ENCODE assay signal across 15 mouse cellular contexts in the genomic region with DNA sequence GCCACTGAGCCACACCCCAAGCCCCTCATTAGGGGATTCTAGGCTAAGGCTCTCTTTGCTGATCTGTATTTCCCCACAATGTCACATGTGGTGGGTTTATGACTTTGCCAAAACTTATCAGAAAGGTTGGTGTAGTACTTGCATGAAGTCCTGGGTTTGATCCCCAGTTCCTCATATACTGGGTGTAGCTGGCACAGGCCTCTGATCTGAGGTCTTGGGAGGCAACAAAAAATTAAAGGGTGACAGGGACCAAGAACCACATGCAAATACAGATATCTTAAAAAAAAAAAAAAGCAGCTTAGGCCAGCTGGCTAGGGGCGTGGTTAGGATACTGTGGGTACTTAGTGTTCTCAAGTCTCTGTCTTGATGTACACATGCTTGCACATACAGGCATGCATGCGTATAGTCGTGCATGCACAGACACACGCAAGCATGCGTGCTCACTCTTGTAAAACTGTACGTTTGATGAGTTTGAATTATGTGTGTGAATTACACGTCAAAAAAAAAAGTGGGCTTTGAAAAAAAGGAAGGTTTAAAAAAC. TPM values are rescaled to one million over a fixed set of nuclear protein-coding genes. Genes with fewer than 3 reads are reported as not detected.
A peak's percentile ranks its signal among the peaks of the same experiment; 100 is the strongest.
DNase-seq lines count a peak whose midpoint lies in the region; ATAC-seq and TF ChIP-seq lines count a peak whose summit lies in the region.
"Had no signal": no experiment of that assay in that cellular context is flagged by ENCODE, and none has a peak within 500 bp of the region (broad histone marks: within the 10 kb centered on the region; RNA-seq: fewer than 3 reads in every experiment).

No protein-coding gene starts in this region.

- peaks cover 25 to 41% of the 10 kb centered on the region in 2 experiments for H3K4me1 ChIP-seq in MEL (ENCODE audit: control insufficient read depth in 1 of 2, insufficient read depth in 2 of 2, low read length in 2 of 2)
- peaks cover 30 to 36% of the 10 kb centered on the region in 2 experiments for H3K4me1 ChIP-seq in liver, embryonic 14.5 days (replicated peaks; ENCODE audit: control insufficient read depth in 2 of 2, insufficient read depth in 2 of 2, low read length in 1 of 2)
- no peaks in the 10 kb centered on the region for H3K4me1 ChIP-seq in small intestine, adult 2 months (ENCODE audit: control insufficient read depth, insufficient read depth, insufficient read length, low read length)
- no peaks in the 10 kb centered on the region for H3K4me1 ChIP-seq in forebrain, embryonic 16.5 days (replicated peaks; ENCODE audit: control insufficient read depth, insufficient read depth, low read length)
- H3K4me1 ChIP-seq: intestine, embryonic 15.5 days had no signal

- H3K9ac ChIP-seq in MEL (ENCODE audit: control insufficient read depth, low read depth, low read length, poor library complexity, severe bottlenecking), result no peak overlapping the region
- H3K9ac ChIP-seq in liver, embryonic 14.5 days (replicated peaks), result no peak overlapping the region
- H3K9ac ChIP-seq in forebrain, embryonic 16.5 days (replicated peaks; ENCODE audit: low read depth, low read length), result no peak overlapping the region
- H3K9ac ChIP-seq: intestine, embryonic 15.5 days had no signal

- no peak overlapping the region for H3K4me2 ChIP-seq in liver, embryonic 14.5 days (ENCODE audit: low read depth)
- H3K4me2 ChIP-seq in forebrain, embryonic 16.5 days (ENCODE audit: low read length), result no peak overlapping the region
- H3K4me2 ChIP-seq: intestine, embryonic 15.5 days had no signal

- TF ChIP-seq POLR2A in MEL (IDR thresholded peaks at IDR 0.05; ENCODE audit: control insufficient read depth in 1 of 2, insufficient read depth in 1 of 2, low read depth in 1 of 2, low read length in 2 of 2, poor library complexity in 1 of 2), result no peak
- TF ChIP-seq POLR2A in small intestine, adult 2 months (IDR thresholded peaks at IDR 0.05; ENCODE audit: low read depth, low read length), result no peak

- peak; percentile 22 for ATAC-seq in liver, embryonic 14.5 days (ENCODE audit: insufficient read depth)
- ATAC-seq in forebrain, embryonic 16.5 days, result no peak
- ATAC-seq: intestine, embryonic 15.5 days had no signal

- 71% methylated on average over 7 of the region's 7 CpGs for WGBS in liver, embryonic 14.5 days (ENCODE audit: insufficient replicate concordance)
- WGBS in small intestine, adult 2 months, result 79% methylated on average over 7 of the region's 7 CpGs
- WGBS in forebrain, embryonic 16.5 days, result 83% methylated on average over 7 of the region's 7 CpGs

- H3K4me3 ChIP-seq in MEL (ENCODE audit: control insufficient read depth in 1 of 2, insufficient read depth in 1 of 2, low read depth in 2 of 2, low read length in 2 of 2), result no peak overlapping the region
- no peak overlapping the region for H3K4me3 ChIP-seq in liver, embryonic 14.5 days (ENCODE audit: insufficient read depth in 1 of 2, low read depth in 2 of 2, low read length in 2 of 2)
- H3K4me3 ChIP-seq in small intestine, adult 2 months (ENCODE audit: low read depth, low read length), result no peak overlapping the region
- no peak overlapping the region for H3K4me3 ChIP-seq in forebrain, embryonic 16.5 days (replicated peaks; ENCODE audit: low read length)
- H3K4me3 ChIP-seq: heart, adult 2 months; intestine, embryonic 15.5 days; left cerebral cortex, adult 2 months had no signal

- TF ChIP-seq EP300 in MEL (IDR thresholded peaks at IDR 0.05; ENCODE audit: low read depth in 1 of 2, low read length in 2 of 2), result peak; percentile 46 to 67
- TF ChIP-seq EP300 in liver, embryonic 14.5 days (IDR thresholded peaks at IDR 0.05; ENCODE audit: low read depth), result peak; percentile 46; the same call in 1 of the 2 replicates

- peak overlapping the region; percentile 41; the same call in 1 of the 2 replicates for H3K27ac ChIP-seq in MEL (ENCODE audit: control insufficient read depth, low read depth, low read length)
- peak overlapping the region; percentile 80 for H3K27ac ChIP-seq in liver, embryonic 14.5 days
- peak overlapping the region; percentile 51 for H3K27ac ChIP-seq in small intestine, adult 2 months (ENCODE audit: insufficient read depth, low read depth, low read length)
- H3K27ac ChIP-seq in forebrain, embryonic 16.5 days (ENCODE audit: low read length), result no peak overlapping the region
- H3K27ac ChIP-seq: heart, adult 2 months; intestine, embryonic 15.5 days; left cerebral cortex, adult 2 months had no signal

- DNase-seq in B cell, adult 2 months, result peak; percentile 73 to 77
- peak; percentile 90 for DNase-seq in MEL (ENCODE audit: low read depth, low spot score)
- no peak for DNase-seq in liver, embryonic 14.5 days (ENCODE audit: low read depth in 3 of 3, low spot score in 3 of 3)
- no peak for DNase-seq in retina, embryonic 14.5 days (ENCODE audit: low spot score)
- DNase-seq in urinary bladder, adult 18-20 months (ENCODE audit: low spot score in 2 of 2), result no peak
- no peak for DNase-seq in gastrocnemius, postnatal 4 days (ENCODE audit: low spot score in 2 of 2)
- DNase-seq: adrenal gland, postnatal 36 days; cerebellum, adult 11 months; heart, postnatal 14 days; kidney, postnatal 10 days had no signal

- no peaks in the 10 kb centered on the region for H3K9me3 ChIP-seq in MEL (replicated peaks; ENCODE audit: insufficient read depth, low read length)
- H3K9me3 ChIP-seq in liver, embryonic 14.5 days (ENCODE audit: control insufficient read depth, low read length), result no peaks in the 10 kb centered on the region
- no peaks in the 10 kb centered on the region for H3K9me3 ChIP-seq in forebrain, embryonic 16.5 days (ENCODE audit: control insufficient read depth, low read length)
- H3K9me3 ChIP-seq: intestine, embryonic 15.5 days had no signal

- 0 out of 6 replicates have a peak, but pooled peaks of 1 of the 3 experiments have one; percentile 3 for TF ChIP-seq CTCF in MEL (IDR thresholded peaks at IDR 0.05 in 2 of 3, conservative IDR thresholded peaks at IDR 0.05 in 1 of 3; ENCODE audit: control insufficient read depth in 1 of 3, insufficient read depth in 1 of 3, low read depth in 2 of 3, low read length in 3 of 3, poor library complexity in 1 of 3, severe bottlenecking in 1 of 3)
- no peak for TF ChIP-seq CTCF in liver, embryonic 14.5 days (IDR thresholded peaks at IDR 0.05; ENCODE audit: low read depth)
- TF ChIP-seq CTCF in small intestine, adult 2 months (IDR thresholded peaks at IDR 0.05; ENCODE audit: extremely low read depth, insufficient read length, insufficient replicate concordance, low read depth, low read length), result no peak

- H3K36me3 ChIP-seq in MEL (ENCODE audit: control insufficient read depth in 1 of 2, insufficient read depth in 2 of 2, low read length in 2 of 2), result peaks cover 0 to 25% of the 10 kb centered on the region in 2 experiments; a peak in 2 of 4 replicates
- H3K36me3 ChIP-seq in liver, embryonic 14.5 days (replicated peaks; ENCODE audit: control insufficient read depth, insufficient read depth, low read depth), result peaks cover 31% of the 10 kb centered on the region
- peaks cover 10% of the 10 kb centered on the region for H3K36me3 ChIP-seq in small intestine, adult 2 months (ENCODE audit: control insufficient read depth, insufficient read depth, low read length)
- no peaks in the 10 kb centered on the region for H3K36me3 ChIP-seq in forebrain, embryonic 16.5 days (ENCODE audit: control insufficient read depth, insufficient read depth)
- H3K36me3 ChIP-seq: intestine, embryonic 15.5 days had no signal

- H3K79me2 ChIP-seq in MEL (ENCODE audit: control insufficient read depth, insufficient read depth, low read length, poor library complexity), result no peaks in the 10 kb centered on the region

- TF ChIP-seq RAD21 in MEL (IDR thresholded peaks at IDR 0.05; ENCODE audit: low read depth, low read length), result no peak

- H3K27me3 ChIP-seq in MEL (ENCODE audit: control insufficient read depth in 1 of 2, insufficient read depth in 2 of 2, low read length in 2 of 2), result no peaks in the 10 kb centered on the region
- H3K27me3 ChIP-seq in liver, embryonic 14.5 days (ENCODE audit: control insufficient read depth, insufficient read depth, low read length), result no peaks in the 10 kb centered on the region
- H3K27me3 ChIP-seq in small intestine, adult 2 months (ENCODE audit: control insufficient read depth, insufficient read depth, low read length), result no peaks in the 10 kb centered on the region
- H3K27me3 ChIP-seq in forebrain, embryonic 16.5 days (replicated peaks; ENCODE audit: control insufficient read depth, insufficient read depth, low read length), result 0 out of 2 replicates have a peak, but pooled peaks cover 2% of the 10 kb centered on the region
- H3K27me3 ChIP-seq: intestine, embryonic 15.5 days had no signal

RNA-seq across cellular contexts. Expression of a gene that starts 6.2 kb away (rescaled TPM):
- 390 and 421 TPM in 2 replicates for total RNA-seq in MEL (2012; rRNA removed)
- 100 to 1,000 TPM in 1 of 2 experiments, not detected in 1; 505 TPM for polyA plus RNA-seq in MEL (2012; ENCODE audit: insufficient read depth in 1 of 2, insufficient read length in 2 of 2, low read depth in 1 of 2, low replicate concordance in 2 of 2, missing spikeins in 1 of 2)
- 59.5 and 72.5 TPM in 2 replicates for polyA plus RNA-seq in liver, embryonic 14.5 days (2012; rRNA removed)
- polyA plus RNA-seq in liver, embryonic 14.5 days (2014; fragmentation: Nextera tagmentation; extraction: Ambion mirVana), result 98.2 and 102 TPM in 2 replicates
- 108 and 120 TPM in 2 replicates for polyA plus RNA-seq in small intestine, adult 2 months (2012; rRNA removed)
- 147 and 168 TPM in 2 replicates for polyA plus RNA-seq in forebrain, embryonic 16.5 days (2015; fragmentation: Nextera tagmentation; extraction: Ambion mirVana)
- 10 to 100 TPM; 54.4 to 54.9 TPM for total RNA-seq in gastrocnemius, postnatal 4 days (2021)

RNA-seq across cellular contexts. Expression of a gene that starts 12.4 kb away (rescaled TPM):
- total RNA-seq in MEL (2012; rRNA removed), result 5.8 and 15.6 TPM in 2 replicates
- 10 to 100 TPM in 1 of 2 experiments, not detected in 1; 17.4 TPM for polyA plus RNA-seq in MEL (2012; ENCODE audit: insufficient read depth in 1 of 2, insufficient read length in 2 of 2, low read depth in 1 of 2, low replicate concordance in 2 of 2, missing spikeins in 1 of 2)
- polyA plus RNA-seq in liver, embryonic 14.5 days (2012; rRNA removed), result 181 and 203 TPM in 2 replicates
- 195 and 196 TPM in 2 replicates for polyA plus RNA-seq in liver, embryonic 14.5 days (2014; fragmentation: Nextera tagmentation; extraction: Ambion mirVana)
- 128 and 203 TPM in 2 replicates for polyA plus RNA-seq in small intestine, adult 2 months (2012; rRNA removed)
- polyA plus RNA-seq in forebrain, embryonic 16.5 days (2015; fragmentation: Nextera tagmentation; extraction: Ambion mirVana), result 0.42 TPM in 1 of 2 replicates, not detected in the other
- 1 to 10 TPM; 2.5 to 3.4 TPM for total RNA-seq in gastrocnemius, postnatal 4 days (2021)

RNA-seq across cellular contexts. Expression of a gene that starts 24.1 kb away (rescaled TPM):
- total RNA-seq in MEL (2012; rRNA removed), result 0.10 and 0.19 TPM in 2 replicates
- under 1 TPM in 1 of 2 experiments, not detected in 1; 0.06 TPM for polyA plus RNA-seq in MEL (2012; ENCODE audit: insufficient read depth in 1 of 2, insufficient read length in 2 of 2, low read depth in 1 of 2, low replicate concordance in 2 of 2, missing spikeins in 1 of 2)
- 0.17 and 0.91 TPM in 2 replicates for polyA plus RNA-seq in liver, embryonic 14.5 days (2012; rRNA removed)
- polyA plus RNA-seq in liver, embryonic 14.5 days (2014; fragmentation: Nextera tagmentation; extraction: Ambion mirVana), result 0.09 and 0.44 TPM in 2 replicates
- polyA plus RNA-seq in small intestine, adult 2 months (2012; rRNA removed), result 166 and 227 TPM in 2 replicates
- polyA plus RNA-seq in forebrain, embryonic 16.5 days (2015; fragmentation: Nextera tagmentation; extraction: Ambion mirVana), result 0.60 and 0.78 TPM in 2 replicates
- total RNA-seq in gastrocnemius, postnatal 4 days (2021), result 1 to 10 TPM; 7.2 to 7.5 TPM

RNA-seq across cellular contexts. Expression of a gene that starts 33.5 kb away (rescaled TPM):
- 80.2 and 103 TPM in 2 replicates for total RNA-seq in MEL (2012; rRNA removed)
- polyA plus RNA-seq in MEL (2012; ENCODE audit: insufficient read depth in 1 of 2, insufficient read length in 2 of 2, low read depth in 1 of 2, low replicate concordance in 2 of 2, missing spikeins in 1 of 2), result 100 to 1,000 TPM in 1 of 2 experiments, not detected in 1; 146 TPM
- 17.5 and 26.4 TPM in 2 replicates for polyA plus RNA-seq in liver, embryonic 14.5 days (2012; rRNA removed)
- 41.5 and 42.1 TPM in 2 replicates for polyA plus RNA-seq in liver, embryonic 14.5 days (2014; fragmentation: Nextera tagmentation; extraction: Ambion mirVana)
- polyA plus RNA-seq in small intestine, adult 2 months (2012; rRNA removed), result 35.4 and 43.1 TPM in 2 replicates
- 72.5 and 78.8 TPM in 2 replicates for polyA plus RNA-seq in forebrain, embryonic 16.5 days (2015; fragmentation: Nextera tagmentation; extraction: Ambion mirVana)
- 10 to 100 TPM; 34.3 to 34.6 TPM for total RNA-seq in gastrocnemius, postnatal 4 days (2021)

RNA-seq across cellular contexts. Expression of a gene that starts 37.9 kb away (rescaled TPM):
- total RNA-seq in MEL (2012; rRNA removed), result 167 and 183 TPM in 2 replicates
- 100 to 1,000 TPM in 1 of 2 experiments, 10 to 100 TPM in 1; 87.6 to 211 TPM for polyA plus RNA-seq in MEL (2012; ENCODE audit: insufficient read depth in 1 of 2, insufficient read length in 2 of 2, low read depth in 1 of 2, low replicate concordance in 2 of 2, missing spikeins in 1 of 2)
- 14.6 and 14.7 TPM in 2 replicates for polyA plus RNA-seq in liver, embryonic 14.5 days (2012; rRNA removed)
- polyA plus RNA-seq in liver, embryonic 14.5 days (2014; fragmentation: Nextera tagmentation; extraction: Ambion mirVana), result 16.8 and 19.9 TPM in 2 replicates
- polyA plus RNA-seq in small intestine, adult 2 months (2012; rRNA removed), result 26.8 and 35.7 TPM in 2 replicates
- polyA plus RNA-seq in forebrain, embryonic 16.5 days (2015; fragmentation: Nextera tagmentation; extraction: Ambion mirVana), result 62.5 and 67.4 TPM in 2 replicates
- total RNA-seq in gastrocnemius, postnatal 4 days (2021), result 10 to 100 TPM; 33.7 to 36.0 TPM

Comparison
In these comparisons a context has a peak if more than half of its experiments do, and no peak if none do; other contexts are left out.
1. DNase-seq: peak in B cell, adult 2 months (2 of 2) and MEL (single experiment); none in liver, embryonic 14.5 days (0 of 3), retina, embryonic 14.5 days (single experiment), urinary bladder, adult 18-20 months (0 of 2) and gastrocnemius, postnatal 4 days (0 of 2).
2. RNA of a gene that starts 24.1 kb away (polyA plus RNA-seq): 166 to 227 TPM in small intestine, adult 2 months; 0.60 to 0.78 TPM in forebrain, embryonic 16.5 days, 0.09 to 0.91 TPM in liver, embryonic 14.5 days and 0.06 TPM in MEL; every median in the first group is over 10 times any median in the second.